Mouse (Mus musculus) heart, postnatal 0 days (tissue): ENCODE data around the gene Nav2. TPM values are rescaled to one million over a fixed set of nuclear protein-coding genes. Genes with fewer than 3 reads are reported as not detected.
A peak's percentile ranks its signal among the peaks of the same experiment; 100 is the strongest.

Source experiments
- ATAC-seq: fragments of 200-750 bp; cut with Nextera tagmentation; 2 replicates; pipeline ENCODE4 v1.8.0; 2017; ENCODE audit warnings: low read depth, moderate number of reproducible peaks, moderate library complexity; ENCODE audit not compliant: insufficient read depth
- DNase-seq: peaks from one replicate; pipeline ENCODE4 v3.0.0-alpha.2; 2016; ENCODE audit warnings: low spot score
- H3K27ac ChIP-seq: fragments of 300-500 bp; sonication (generic); 2 replicates; pipeline ENCODE4 v1.5.1; 2014; ENCODE audit warnings: low read depth, mild to moderate bottlenecking
- H3K27me3 ChIP-seq: fragments of 300-500 bp; sonication (generic); 2 replicates; pipeline ENCODE4 v1.6.1; 2014; ENCODE audit warnings: low read length, mixed read lengths; ENCODE audit not compliant: control insufficient read depth, insufficient read depth
- H3K36me3 ChIP-seq: fragments of 300-500 bp; sonication (generic); replicated peaks from 2 replicates; pipeline ENCODE4 v1.6.1; 2014; ENCODE audit warnings: low read length, mixed read lengths; ENCODE audit not compliant: control insufficient read depth, insufficient read depth
- H3K4me1 ChIP-seq: fragments of 300-500 bp; sonication (generic); 2 replicates; pipeline ENCODE4 v1.6.1; 2014; ENCODE audit warnings: antibody characterized with exemption; ENCODE audit not compliant: control insufficient read depth, insufficient read depth
- H3K4me2 ChIP-seq: fragments of 300-500 bp; sonication (generic); 2 replicates; pipeline ENCODE4 v1.6.1; 2014; ENCODE audit warnings: low read depth, mild to moderate bottlenecking, low read length, moderate library complexity
- H3K4me3 ChIP-seq: fragments of 300-500 bp; sonication (generic); 2 replicates; pipeline ENCODE4 v1.5.1; 2014; ENCODE audit warnings: low read depth, low read length
- H3K9ac ChIP-seq: fragments of 300-500 bp; sonication (generic); replicated peaks from 2 replicates; pipeline ENCODE4 v1.6.1; 2014; ENCODE audit warnings: low read depth, low read length, mixed read lengths
- H3K9me3 ChIP-seq: fragments of 300-500 bp; sonication (generic); replicated peaks from 2 replicates; pipeline ENCODE4 v1.6.1; 2016; ENCODE audit warnings: low read length; ENCODE audit not compliant: control insufficient read depth
- CTCF ChIP-seq: IDR thresholded peaks from 2 replicates; pipeline ENCODE4 v1.5.1; 2016; ENCODE audit warnings: antibody characterized with exemption, control low read depth, low read depth
- EP300 ChIP-seq: IDR thresholded peaks from 2 replicates; pipeline ENCODE4 v1.6.1; 2016; ENCODE audit warnings: antibody characterized with exemption, low read depth
- WGBS: fragments of 180-500 bp; shearing (Covaris S2); extraction: QIAGEN DNeasy Blood & Tissue Kit; methylation state at CpG from one replicate; pipeline ENCODE4 v1.1.7; 2014; 5-methylcytosine and 5-hydroxymethylcytosine counted together
- polyA plus RNA-seq: library from polyadenylated mRNA; unstranded; fragments of >200 nt; fragmentation: Nextera tagmentation; extraction: Ambion mirVana; gene quantifications from 2 replicates; pipeline ENCODE4 v1.2.1, GENCODE M21; 2015
- total RNA-seq: library from RNA; depleted of rRNA; stranded (reverse); fragments of >200 nt; gene quantifications from 2 replicates; pipeline ENCODE4 v1.2.3, GENCODE M21; 2014; ENCODE audit warnings: low replicate concordance

Nav2 gene
- total and polyA plus RNA-seq, 2 experiments from 2014 or later = 22.8 to 77.9 TPM

GRCm38 (mm10) chr7:49450261-49451141 is 542.0 kb downstream of the Nav2 start:
- Histone ChIP-seq H3K4me2 (peak overlapping the region; percentile 34), H3K9me3 (no peaks in the 10 kb centered on the region), H3K27me3 (no peaks in the 10 kb centered on the region), H3K27ac (no peak overlapping the region), H3K4me1 (no peaks in the 10 kb centered on the region), H3K4me3 (no peak overlapping the region), H3K36me3 (peaks cover 29% of the 10 kb centered on the region), H3K9ac (no peak overlapping the region)
- ATAC-seq = peak; percentile 50; the same call in 1 of the 2 replicates
- 35% methylated on average over 22 of the region's 22 CpGs for WGBS
- no peak for TF ChIP-seq EP300
- TF ChIP-seq CTCF = no peak
- DNase-seq = no peak

DNA sequence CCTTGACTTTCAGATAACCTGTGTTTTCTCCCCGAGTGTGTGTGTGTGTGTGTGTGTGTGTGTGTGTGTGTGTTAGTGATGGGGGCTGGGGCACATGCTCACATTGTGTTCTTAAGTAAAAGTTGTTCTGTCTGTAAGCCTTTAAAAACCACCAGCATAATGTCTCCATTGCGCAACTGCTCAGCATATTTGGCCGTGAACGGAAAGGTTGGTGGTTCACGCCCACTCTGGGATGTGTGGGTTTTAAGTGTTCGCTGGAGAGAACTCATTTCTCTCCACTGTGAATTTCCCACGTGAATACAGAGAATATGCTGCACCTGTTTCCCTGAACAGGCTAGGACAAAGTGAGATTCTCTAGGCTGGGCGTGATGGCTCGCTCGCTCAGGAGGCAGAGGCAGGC is 542.7 kb downstream of the Nav2 start:
- 79% methylated on average over 10 of the region's 10 CpGs for WGBS
- Histone ChIP-seq H3K4me2 (no peak overlapping the region), H3K27me3 (no peaks in the 10 kb centered on the region), H3K9ac (no peak overlapping the region), H3K4me3 (no peak overlapping the region), H3K27ac (no peak overlapping the region), H3K9me3 (no peaks in the 10 kb centered on the region), H3K36me3 (peaks cover 29% of the 10 kb centered on the region), H3K4me1 (no peaks in the 10 kb centered on the region)
- no peak for TF ChIP-seq EP300
- ATAC-seq = no peak
- no peak for DNase-seq

DNA sequence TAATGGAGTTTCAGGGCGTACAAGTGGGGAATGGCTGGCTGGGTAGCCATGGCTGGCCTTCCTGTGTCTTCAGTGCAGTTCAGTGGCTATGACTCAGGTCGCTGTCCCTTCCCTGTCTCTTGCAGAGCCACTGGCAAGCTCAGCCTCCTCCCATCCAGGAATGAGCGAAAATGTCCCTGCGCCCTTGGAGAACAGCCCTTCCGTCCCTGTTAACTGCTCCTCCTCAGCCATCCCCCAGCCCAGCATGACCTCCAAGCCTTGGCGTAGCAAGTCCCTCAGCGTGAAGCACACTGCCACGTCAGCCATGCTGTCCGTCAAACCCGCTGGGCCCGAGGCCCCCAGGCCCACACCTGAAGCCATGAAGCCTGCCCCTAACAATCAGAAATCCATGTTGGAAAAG is 543.8 kb downstream of the Nav2 start:
- H3K27me3 ChIP-seq = no peaks in the 10 kb centered on the region
- no peaks in the 10 kb centered on the region for H3K4me1 ChIP-seq
- no peak for ATAC-seq
- H3K9ac ChIP-seq = no peak overlapping the region
- H3K4me3 ChIP-seq = no peak overlapping the region
- no peak for TF ChIP-seq CTCF
- no peak for TF ChIP-seq EP300
- WGBS = 70% methylated on average over 11 of the region's 11 CpGs
- no peak overlapping the region for H3K27ac ChIP-seq
- no peaks in the 10 kb centered on the region for H3K9me3 ChIP-seq
- no peak overlapping the region for H3K4me2 ChIP-seq
- no peak for DNase-seq
- H3K36me3 ChIP-seq = peaks cover 32% of the 10 kb centered on the region

- Histone ChIP-seq H3K4me1 (no peaks in the 10 kb centered on the region), H3K36me3 (peaks cover 36% of the 10 kb centered on the region), H3K9me3 (no peaks in the 10 kb centered on the region), H3K4me3 (no peak overlapping the region), H3K27ac (no peak overlapping the region), H3K4me2 (no peak overlapping the region), H3K27me3 (no peaks in the 10 kb centered on the region), H3K9ac (no peak overlapping the region)
- WGBS = 70% methylated on average over 5 of the region's 5 CpGs
- ATAC-seq = no peak
- DNase-seq = no peak
- no peak for TF ChIP-seq CTCF
- TF ChIP-seq EP300 = no peak
These were observed 546.1 kb downstream of the Nav2 start for GRCm38 (mm10) chr7:49454601-49455000.

- WGBS = 58% methylated on average over 2 of the region's 2 CpGs
- no peak overlapping the region for H3K27ac ChIP-seq
- H3K4me3 ChIP-seq = no peak overlapping the region
- no peaks in the 10 kb centered on the region for H3K4me1 ChIP-seq
- H3K4me2 ChIP-seq = no peak overlapping the region
- DNase-seq (peak; percentile 21), ATAC-seq (no peak)
- no peaks in the 10 kb centered on the region for H3K27me3 ChIP-seq
- no peak overlapping the region for H3K9ac ChIP-seq
- H3K36me3 ChIP-seq = peaks cover 36% of the 10 kb centered on the region
- H3K9me3 ChIP-seq = no peaks in the 10 kb centered on the region
- peak; percentile 56 for TF ChIP-seq CTCF
- no peak for TF ChIP-seq EP300
These were observed 547.6 kb downstream of the Nav2 start for GRCm38 (mm10) chr7:49456148-49456547.

- H3K9me3 ChIP-seq = no peaks in the 10 kb centered on the region
- no peak overlapping the region for H3K4me3 ChIP-seq
- no peaks in the 10 kb centered on the region for H3K4me1 ChIP-seq
- H3K36me3 ChIP-seq = peaks cover 32% of the 10 kb centered on the region
- H3K27me3 ChIP-seq = no peaks in the 10 kb centered on the region
- ATAC-seq (no peak), DNase-seq (no peak)
- H3K4me2 ChIP-seq = no peak overlapping the region
- 73% methylated on average over 10 of the region's 10 CpGs for WGBS
- no peak overlapping the region for H3K27ac ChIP-seq
- H3K9ac ChIP-seq = no peak overlapping the region
- TF ChIP-seq CTCF (no peak), EP300 (no peak)
These were observed 548.9 kb downstream of the Nav2 start for GRCm38 (mm10) chr7:49457398-49457797.
